Mouse (Mus musculus): Measurements from ENCODE around the gene Ippk. TPM values are rescaled to one million over a fixed set of nuclear protein-coding genes. Genes with fewer than 3 reads are reported as not detected.
A peak's percentile ranks its signal among the peaks of the same experiment; 100 is the strongest.

The Ippk gene
- polyA plus RNA-seq, 1 experiment from 2014 or later = 14.8 TPM

DNA sequence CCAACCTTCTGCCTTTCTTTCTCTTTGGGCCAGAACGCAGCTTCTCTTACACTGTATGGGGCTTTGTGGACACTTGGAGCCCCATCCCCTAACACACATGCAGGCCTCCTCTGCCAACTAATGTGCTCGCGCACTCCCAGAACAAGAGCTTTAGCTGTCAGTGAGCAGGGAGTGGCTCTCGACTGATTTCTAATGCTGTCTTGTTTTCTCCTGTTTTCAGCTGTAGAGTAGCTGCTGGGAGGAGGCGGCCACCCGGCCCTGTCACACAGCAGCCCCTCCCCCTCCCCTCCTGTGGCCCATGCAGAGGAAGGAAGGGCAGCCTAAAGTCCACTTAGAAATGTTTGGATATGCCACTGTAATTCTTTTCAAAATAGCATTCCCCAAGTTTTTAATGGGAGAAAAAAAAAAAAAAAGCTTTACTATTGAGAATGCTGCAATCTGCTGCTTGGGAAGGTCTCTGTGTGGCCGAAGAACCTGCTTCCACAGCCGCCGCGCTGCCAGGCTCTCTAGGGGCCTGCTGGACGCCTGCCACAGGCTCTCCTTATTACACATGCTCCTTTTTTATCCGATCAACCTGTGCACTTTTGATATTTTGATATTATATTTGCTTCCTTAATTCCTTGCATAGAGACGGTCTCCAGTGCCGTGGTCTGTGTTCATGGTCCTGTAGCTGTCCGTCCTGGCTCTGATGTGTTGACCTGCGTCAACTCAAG, 36.1 kb upstream of the Ippk start:
- H3K27me3 ChIP-seq (ENCODE audit: control insufficient read depth, insufficient read depth, low read length) = no peaks in the 10 kb centered on the region
- no peak overlapping the region for H3K4me3 ChIP-seq (ENCODE audit: low read depth, low read length)
- H3K9me3 ChIP-seq (ENCODE audit: control insufficient read depth, low read length) = no peaks in the 10 kb centered on the region
- ATAC-seq (ENCODE audit: low read depth) = no peak
- no peaks in the 10 kb centered on the region for H3K4me1 ChIP-seq (ENCODE audit: control insufficient read depth, insufficient read depth, low read length)
- H3K4me2 ChIP-seq (ENCODE audit: low read depth, low read length) = no peak overlapping the region
- 80% methylated on average over 16 of the region's 16 CpGs for WGBS
- peaks cover 45% of the 10 kb centered on the region for H3K36me3 ChIP-seq (ENCODE audit: control insufficient read depth, insufficient read depth, low read length)
- no peak overlapping the region for H3K9ac ChIP-seq (replicated peaks; ENCODE audit: low read depth, low read length)
- no peak overlapping the region; the same call in 1 of the 2 replicates for H3K27ac ChIP-seq (ENCODE audit: low read depth, low read length)

DNA sequence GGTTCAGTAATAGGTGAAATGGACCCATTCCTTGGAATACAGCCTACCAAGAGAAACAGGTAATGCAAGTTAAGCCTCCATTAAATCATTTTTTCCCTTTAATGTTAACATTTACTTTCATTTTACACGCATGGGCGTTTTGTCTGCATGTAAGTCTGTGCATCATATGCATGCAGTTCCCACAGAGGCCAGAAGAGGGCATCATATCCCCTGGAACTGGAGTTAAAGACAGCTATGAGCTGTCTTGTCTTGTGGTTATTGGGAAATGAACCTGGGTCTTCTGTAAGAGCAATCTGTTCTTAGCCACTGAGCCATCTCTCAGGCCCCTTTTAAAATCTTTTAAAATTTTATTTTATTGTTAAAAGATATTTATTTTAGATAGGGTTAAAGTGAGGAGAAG, 29.7 kb upstream of the Ippk start:
- no peak overlapping the region for H3K4me2 ChIP-seq (ENCODE audit: low read depth, low read length)
- no peak for ATAC-seq (ENCODE audit: low read depth)
- H3K27ac ChIP-seq (ENCODE audit: low read depth, low read length) = no peak overlapping the region
- H3K4me3 ChIP-seq (ENCODE audit: low read depth, low read length) = no peak overlapping the region
- 96% methylated on average over 2 of the region's 2 CpGs for WGBS
- no peak overlapping the region for H3K9ac ChIP-seq (replicated peaks; ENCODE audit: low read depth, low read length)
- no peaks in the 10 kb centered on the region for H3K27me3 ChIP-seq (ENCODE audit: control insufficient read depth, insufficient read depth, low read length)
- no peaks in the 10 kb centered on the region for H3K4me1 ChIP-seq (ENCODE audit: control insufficient read depth, insufficient read depth, low read length)
- no peaks in the 10 kb centered on the region for H3K9me3 ChIP-seq (ENCODE audit: control insufficient read depth, low read length)
- peaks cover 5% of the 10 kb centered on the region for H3K36me3 ChIP-seq (ENCODE audit: control insufficient read depth, insufficient read depth, low read length)

DNA sequence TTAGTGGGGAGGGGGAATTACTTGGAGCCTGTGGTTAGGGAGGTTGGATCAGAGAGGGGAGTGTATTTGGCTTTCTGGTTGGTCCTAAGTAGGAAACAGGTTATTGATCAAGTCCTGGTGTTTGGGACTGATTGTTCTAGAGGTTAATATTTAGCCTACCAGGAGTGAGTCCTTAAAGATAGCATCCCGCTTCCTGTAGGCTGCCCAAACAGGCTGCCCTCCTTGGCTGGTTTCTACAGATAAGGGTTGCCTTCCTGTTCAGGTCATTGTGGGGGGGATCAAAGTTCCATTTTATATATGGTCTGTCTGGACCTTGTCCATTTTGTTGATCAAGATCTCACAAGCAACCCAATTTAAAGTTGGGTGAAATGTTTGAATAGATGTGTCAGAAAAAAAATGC, 27.5 kb upstream of the Ippk start:
- no peaks in the 10 kb centered on the region for H3K9me3 ChIP-seq (ENCODE audit: control insufficient read depth, low read length)
- no peaks in the 10 kb centered on the region for H3K4me1 ChIP-seq (ENCODE audit: control insufficient read depth, insufficient read depth, low read length)
- no peaks in the 10 kb centered on the region for H3K27me3 ChIP-seq (ENCODE audit: control insufficient read depth, insufficient read depth, low read length)
- H3K27ac ChIP-seq (ENCODE audit: low read depth, low read length) = no peak overlapping the region
- no peak overlapping the region for H3K4me3 ChIP-seq (ENCODE audit: low read depth, low read length)
- no peak overlapping the region for H3K9ac ChIP-seq (replicated peaks; ENCODE audit: low read depth, low read length)
- no peaks in the 10 kb centered on the region; the same call in 1 of the 2 replicates for H3K36me3 ChIP-seq (ENCODE audit: control insufficient read depth, insufficient read depth, low read length)
- ATAC-seq (ENCODE audit: low read depth) = no peak
- WGBS = 96% methylated on average over 1 of the region's 1 CpGs
- H3K4me2 ChIP-seq (ENCODE audit: low read depth, low read length) = no peak overlapping the region

DNA sequence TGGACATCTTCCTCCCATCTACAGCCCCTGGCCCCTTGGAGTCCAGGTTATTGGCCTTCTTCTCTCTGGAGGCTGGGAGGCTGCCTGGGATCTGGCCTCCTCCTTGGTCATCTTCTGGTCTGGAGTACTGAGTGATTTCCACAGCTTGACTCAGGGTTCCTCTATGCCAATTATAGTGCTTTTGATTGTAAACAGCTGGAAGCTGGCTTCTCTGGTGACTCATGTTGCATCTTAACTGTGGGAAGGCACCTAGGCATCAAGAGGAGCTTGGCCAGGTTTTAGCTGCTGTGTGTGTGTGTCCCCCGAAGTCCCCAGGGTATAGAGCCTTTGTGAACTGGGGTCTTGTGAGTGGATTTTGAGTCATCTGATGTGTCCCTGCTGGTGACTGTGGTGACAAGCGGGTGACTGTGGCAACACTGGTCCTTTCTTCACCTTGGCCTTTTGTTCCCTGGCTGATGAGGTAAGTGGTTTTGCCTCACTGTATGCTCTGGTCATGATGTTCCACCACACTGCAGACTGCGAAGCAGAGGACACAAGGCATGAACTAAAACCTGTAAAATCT, 26.1 kb upstream of the Ippk start:
- H3K9ac ChIP-seq (replicated peaks; ENCODE audit: low read depth, low read length) = no peak overlapping the region
- no peaks in the 10 kb centered on the region for H3K36me3 ChIP-seq (ENCODE audit: control insufficient read depth, insufficient read depth, low read length)
- no peak overlapping the region for H3K4me3 ChIP-seq (ENCODE audit: low read depth, low read length)
- no peaks in the 10 kb centered on the region for H3K4me1 ChIP-seq (ENCODE audit: control insufficient read depth, insufficient read depth, low read length)
- H3K4me2 ChIP-seq (ENCODE audit: low read depth, low read length) = no peak overlapping the region
- ATAC-seq (ENCODE audit: low read depth) = no peak
- 95% methylated on average over 3 of the region's 3 CpGs for WGBS
- H3K9me3 ChIP-seq (ENCODE audit: control insufficient read depth, low read length) = no peaks in the 10 kb centered on the region
- H3K27ac ChIP-seq (ENCODE audit: low read depth, low read length) = no peak overlapping the region
- H3K27me3 ChIP-seq (ENCODE audit: control insufficient read depth, insufficient read depth, low read length) = no peaks in the 10 kb centered on the region

DNA sequence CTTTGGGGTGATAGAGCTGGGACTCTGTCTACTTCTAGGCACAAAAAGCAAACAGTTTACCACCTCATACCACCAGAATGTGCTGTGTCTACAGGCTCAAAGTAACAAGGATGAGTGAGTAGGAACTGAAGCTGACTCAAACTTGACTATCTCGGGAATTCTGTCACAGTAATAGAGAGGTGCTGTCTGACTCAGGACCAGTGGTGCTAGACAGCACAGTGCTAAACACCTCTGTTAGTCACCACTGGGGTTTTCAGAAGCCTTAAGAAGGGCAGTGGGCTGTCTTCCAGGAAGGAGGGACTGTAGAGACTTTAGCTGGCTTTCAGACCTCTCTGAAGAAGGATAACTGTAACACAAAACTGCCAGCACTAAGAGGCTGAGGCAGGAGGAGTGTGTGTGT, 24.3 kb upstream of the Ippk start:
- H3K27me3 ChIP-seq (ENCODE audit: control insufficient read depth, insufficient read depth, low read length) = no peaks in the 10 kb centered on the region
- WGBS = 79% methylated on average over 1 of the region's 1 CpGs
- H3K4me1 ChIP-seq (ENCODE audit: control insufficient read depth, insufficient read depth, low read length) = no peaks in the 10 kb centered on the region
- no peak overlapping the region for H3K4me3 ChIP-seq (ENCODE audit: low read depth, low read length)
- H3K9me3 ChIP-seq (ENCODE audit: control insufficient read depth, low read length) = no peaks in the 10 kb centered on the region
- no peak overlapping the region for H3K4me2 ChIP-seq (ENCODE audit: low read depth, low read length)
- no peak overlapping the region for H3K9ac ChIP-seq (replicated peaks; ENCODE audit: low read depth, low read length)
- ATAC-seq (ENCODE audit: low read depth) = no peak
- no peaks in the 10 kb centered on the region for H3K36me3 ChIP-seq (ENCODE audit: control insufficient read depth, insufficient read depth, low read length)
- no peak overlapping the region for H3K27ac ChIP-seq (ENCODE audit: low read depth, low read length)

GRCm38 (mm10) chr13:49398191-49398590, 22.9 kb upstream of the Ippk start:
- Histone ChIP-seq H3K4me2 (ENCODE audit: low read depth, low read length) (no peak overlapping the region), H3K4me3 (ENCODE audit: low read depth, low read length) (no peak overlapping the region), H3K9ac (replicated peaks; ENCODE audit: low read depth, low read length) (no peak overlapping the region), H3K27ac (ENCODE audit: low read depth, low read length) (no peak overlapping the region), H3K27me3 (ENCODE audit: control insufficient read depth, insufficient read depth, low read length) (no peaks in the 10 kb centered on the region), H3K9me3 (ENCODE audit: control insufficient read depth, low read length) (no peaks in the 10 kb centered on the region), H3K4me1 (ENCODE audit: control insufficient read depth, insufficient read depth, low read length) (no peaks in the 10 kb centered on the region), H3K36me3 (ENCODE audit: control insufficient read depth, insufficient read depth, low read length) (no peaks in the 10 kb centered on the region)
- WGBS = 92% methylated on average over 8 of the region's 8 CpGs
- ATAC-seq (ENCODE audit: low read depth) = no peak

DNA sequence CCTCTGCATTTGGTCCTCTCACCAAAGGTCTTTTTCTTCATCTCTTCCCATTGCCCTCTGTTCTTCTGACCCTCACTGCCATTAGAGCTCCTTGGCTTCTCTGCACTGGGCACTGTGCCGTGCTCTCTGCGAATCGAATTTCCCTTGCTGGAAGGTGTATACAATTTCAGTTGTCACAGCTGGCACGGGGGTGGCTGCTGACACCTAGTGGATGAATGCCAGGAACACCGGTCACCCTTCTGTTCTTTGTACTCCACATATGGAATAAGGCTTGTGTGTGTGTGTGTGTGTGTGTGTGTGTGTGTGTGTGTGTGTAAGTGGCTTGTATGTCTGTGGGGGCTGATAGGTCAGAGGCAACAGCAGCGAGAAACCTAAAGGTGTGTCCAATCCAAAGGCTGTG, 20.9 kb upstream of the Ippk start:
- no peak overlapping the region for H3K9ac ChIP-seq (replicated peaks; ENCODE audit: low read depth, low read length)
- H3K9me3 ChIP-seq (ENCODE audit: control insufficient read depth, low read length) = no peaks in the 10 kb centered on the region
- WGBS = 60% methylated on average over 6 of the region's 6 CpGs
- no peaks in the 10 kb centered on the region for H3K36me3 ChIP-seq (ENCODE audit: control insufficient read depth, insufficient read depth, low read length)
- no peaks in the 10 kb centered on the region for H3K4me1 ChIP-seq (ENCODE audit: control insufficient read depth, insufficient read depth, low read length)
- peak; percentile 81 for ATAC-seq (ENCODE audit: low read depth)
- H3K4me2 ChIP-seq (ENCODE audit: low read depth, low read length) = no peak overlapping the region
- no peak overlapping the region for H3K4me3 ChIP-seq (ENCODE audit: low read depth, low read length)
- no peaks in the 10 kb centered on the region for H3K27me3 ChIP-seq (ENCODE audit: control insufficient read depth, insufficient read depth, low read length)
- no peak overlapping the region for H3K27ac ChIP-seq (ENCODE audit: low read depth, low read length)

- no peak for ATAC-seq (ENCODE audit: low read depth)
- WGBS = 71% methylated on average over 2 of the region's 2 CpGs
- no peak overlapping the region for H3K27ac ChIP-seq (ENCODE audit: low read depth, low read length)
Measured at GRCm38 (mm10) chr13:49402628-49403027, 18.4 kb upstream of the Ippk start.

GRCm38 (mm10) chr13:49407795-49408194, 13.3 kb upstream of the Ippk start:
- Histone ChIP-seq H3K4me1 (ENCODE audit: control insufficient read depth, insufficient read depth, low read length) (no peaks in the 10 kb centered on the region), H3K9ac (replicated peaks; ENCODE audit: low read depth, low read length) (no peak overlapping the region)

More at GRCm38 (mm10) chr13:49402628-49403027, 18.4 kb upstream of the Ippk start:
- H3K27me3 ChIP-seq (ENCODE audit: control insufficient read depth, insufficient read depth, low read length) = no peaks in the 10 kb centered on the region
- no peaks in the 10 kb centered on the region for H3K36me3 ChIP-seq (ENCODE audit: control insufficient read depth, insufficient read depth, low read length)
- H3K9me3 ChIP-seq (ENCODE audit: control insufficient read depth, low read length) = no peaks in the 10 kb centered on the region
- no peak overlapping the region for H3K4me3 ChIP-seq (ENCODE audit: low read depth, low read length)
- no peak overlapping the region for H3K4me2 ChIP-seq (ENCODE audit: low read depth, low read length)
- no peaks in the 10 kb centered on the region for H3K4me1 ChIP-seq (ENCODE audit: control insufficient read depth, insufficient read depth, low read length)
- no peak overlapping the region for H3K9ac ChIP-seq (replicated peaks; ENCODE audit: low read depth, low read length)

More at GRCm38 (mm10) chr13:49407795-49408194, 13.3 kb upstream of the Ippk start:
- H3K9me3 ChIP-seq (ENCODE audit: control insufficient read depth, low read length) = no peaks in the 10 kb centered on the region
- H3K27ac ChIP-seq (ENCODE audit: low read depth, low read length) = no peak overlapping the region
- no peak overlapping the region for H3K4me2 ChIP-seq (ENCODE audit: low read depth, low read length)
- ATAC-seq (ENCODE audit: low read depth) = no peak
- H3K4me3 ChIP-seq (ENCODE audit: low read depth, low read length) = no peak overlapping the region
- no peaks in the 10 kb centered on the region for H3K27me3 ChIP-seq (ENCODE audit: control insufficient read depth, insufficient read depth, low read length)
- no peaks in the 10 kb centered on the region for H3K36me3 ChIP-seq (ENCODE audit: control insufficient read depth, insufficient read depth, low read length)
